Mouse (Mus musculus): Measurements from ENCODE around the gene Glyctk. TPM values are rescaled to one million over a fixed set of nuclear protein-coding genes. Genes with fewer than 3 reads are reported as not detected.
A peak's percentile ranks its signal among the peaks of the same experiment; 100 is the strongest.

The Glyctk gene
- total RNA-seq, 1 experiment = 3.2 TPM

DNA sequence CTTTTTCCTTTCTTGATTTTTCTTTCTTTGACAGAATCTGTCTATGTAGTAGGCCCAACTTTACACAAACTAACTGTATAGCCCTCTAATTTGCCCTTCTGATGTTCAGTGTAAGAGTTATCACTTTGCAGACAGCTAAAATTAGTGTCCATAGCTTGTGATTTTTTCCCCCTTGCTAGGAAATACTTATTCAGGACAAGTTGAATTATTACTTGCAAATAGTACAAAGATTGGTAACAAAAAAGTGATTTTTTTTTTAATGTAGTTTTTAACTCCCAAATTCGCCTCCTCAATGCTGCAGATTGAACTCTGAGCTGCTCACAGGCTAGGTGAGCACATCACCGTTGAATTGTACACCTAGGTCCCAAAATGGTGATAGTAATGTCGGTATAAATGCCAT, 22.0 kb upstream of the Glyctk start:
- peaks cover 6 to 7% of the 10 kb centered on the region in 2 experiments; a peak in 3 of 4 replicates for H3K4me1 ChIP-seq (ENCODE audit: control insufficient read depth in 2 of 2, insufficient read depth in 2 of 2, low read length in 2 of 2, poor library complexity in 1 of 2)
- TF ChIP-seq CHD2 (IDR thresholded peaks at IDR 0.05; ENCODE audit: low read depth, low read length) (peak; percentile 26; the same call in 1 of the 2 replicates), HCFC1 (IDR thresholded peaks at IDR 0.05; ENCODE audit: borderline replicate concordance, insufficient read depth, low read length) (no peak), MAFK (IDR thresholded peaks at IDR 0.05; ENCODE audit: insufficient read depth, low read depth, low read length) (no peak), ZNF384 (IDR thresholded peaks at IDR 0.05; ENCODE audit: low read depth, low read length) (peak; percentile 62)
- H3K9ac ChIP-seq (ENCODE audit: insufficient read depth, low read depth, low read length, poor library complexity, severe bottlenecking) = no peak overlapping the region
- in situ Hi-C loops (cut with MboI; ENCODE audit: low sequenced_read_pairs in 2 of 2, unreplicated experiment in 2 of 2) = no loop called here
- H3K27ac ChIP-seq (ENCODE audit: insufficient read depth, low read depth, low read length, poor library complexity, severe bottlenecking) = peak overlapping the region; percentile 58; the same call in 1 of the 2 replicates
- peak overlapping the region in 1 of 2 experiments; percentile 8; a peak in 1 of 4 replicates for H3K4me3 ChIP-seq (ENCODE audit: insufficient read depth in 1 of 2, low read depth in 1 of 2, low read length in 2 of 2, poor library complexity in 1 of 2, severe bottlenecking in 1 of 2)
- no peaks in the 10 kb centered on the region for H3K9me3 ChIP-seq (ENCODE audit: control insufficient read depth, insufficient read depth, low read depth, low read length)
- no peak for DNase-seq (ENCODE audit: low read depth, low spot score)
- H3K36me3 ChIP-seq (ENCODE audit: control insufficient read depth, insufficient read depth, low read length, poor library complexity, severe bottlenecking) = peaks cover 52% of the 10 kb centered on the region

DNA sequence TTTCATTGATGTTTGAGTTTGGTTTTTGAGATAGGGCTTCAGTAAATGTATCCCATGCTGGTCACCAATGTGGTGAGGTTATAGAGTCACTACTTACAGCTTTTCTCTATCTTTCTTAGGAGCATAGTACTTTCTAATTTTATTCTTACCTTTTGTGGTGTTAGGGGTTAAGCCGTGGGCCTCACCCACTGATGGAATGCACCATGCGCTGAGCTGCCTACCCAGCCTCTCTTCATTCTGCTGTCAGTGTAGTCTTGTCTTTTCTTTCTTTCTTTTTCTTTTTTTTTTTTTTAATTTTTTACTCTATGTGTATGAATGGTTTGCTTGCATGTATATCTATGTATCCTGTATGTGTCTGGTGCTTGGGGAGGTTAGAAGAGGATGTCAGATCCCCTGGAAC, 21.5 kb upstream of the Glyctk start:
- no peak overlapping the region for H3K9ac ChIP-seq (ENCODE audit: insufficient read depth, low read depth, low read length, poor library complexity, severe bottlenecking)
- DNase-seq (ENCODE audit: low read depth, low spot score) = no peak
- H3K27ac ChIP-seq (ENCODE audit: insufficient read depth, low read depth, low read length, poor library complexity, severe bottlenecking) = peak overlapping the region; percentile 58; the same call in 1 of the 2 replicates
- TF ChIP-seq ZNF384 (IDR thresholded peaks at IDR 0.05; ENCODE audit: low read depth, low read length) (no peak; the same call in 1 of the 2 replicates), HCFC1 (IDR thresholded peaks at IDR 0.05; ENCODE audit: borderline replicate concordance, insufficient read depth, low read length) (no peak), ZC3H11A (IDR thresholded peaks at IDR 0.05; ENCODE audit: borderline replicate concordance, low read depth, low read length) (no peak), MAFK (IDR thresholded peaks at IDR 0.05; ENCODE audit: insufficient read depth, low read depth, low read length) (no peak), CHD2 (IDR thresholded peaks at IDR 0.05; ENCODE audit: low read depth, low read length) (no peak)
- peak overlapping the region in 1 of 2 experiments; percentile 8; a peak in 1 of 4 replicates for H3K4me3 ChIP-seq (ENCODE audit: insufficient read depth in 1 of 2, low read depth in 1 of 2, low read length in 2 of 2, poor library complexity in 1 of 2, severe bottlenecking in 1 of 2)
- in situ Hi-C loops (cut with MboI; ENCODE audit: low sequenced_read_pairs in 2 of 2, unreplicated experiment in 2 of 2) = no loop called here
- peaks cover 49% of the 10 kb centered on the region for H3K36me3 ChIP-seq (ENCODE audit: control insufficient read depth, insufficient read depth, low read length, poor library complexity, severe bottlenecking)
- H3K9me3 ChIP-seq (ENCODE audit: control insufficient read depth, insufficient read depth, low read depth, low read length) = no peaks in the 10 kb centered on the region
- H3K4me1 ChIP-seq (ENCODE audit: control insufficient read depth in 2 of 2, insufficient read depth in 2 of 2, low read length in 2 of 2, poor library complexity in 1 of 2) = peaks cover 6 to 9% of the 10 kb centered on the region in 2 experiments; a peak in 3 of 4 replicates

DNA sequence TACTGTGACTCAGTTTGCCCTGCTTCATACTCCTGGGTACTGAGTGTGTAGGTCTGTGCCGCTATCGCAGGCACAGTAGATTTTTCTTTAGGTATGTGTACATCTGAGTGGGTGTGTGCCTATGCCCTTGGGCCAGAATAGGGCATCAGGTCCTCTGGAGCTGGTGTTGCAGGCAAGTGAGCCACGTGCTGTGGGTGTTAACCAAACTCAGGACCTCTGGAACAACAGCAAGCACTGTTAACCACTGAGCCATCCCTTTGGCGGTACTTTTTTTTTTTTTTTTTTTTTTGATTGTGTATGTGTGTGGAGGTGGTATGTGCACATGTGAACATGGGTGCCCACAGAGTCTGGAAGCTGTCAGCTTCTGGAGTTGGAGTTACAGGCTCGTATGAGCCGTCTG, 19.9 kb upstream of the Glyctk start:
- in situ Hi-C loops (cut with MboI; ENCODE audit: low sequenced_read_pairs in 2 of 2, unreplicated experiment in 2 of 2) = no loop called here
- Histone ChIP-seq H3K4me3 (ENCODE audit: insufficient read depth in 1 of 2, low read depth in 1 of 2, low read length in 2 of 2, poor library complexity in 1 of 2, severe bottlenecking in 1 of 2) (no peak overlapping the region; a peak in 1 of 4 replicates), H3K4me1 (ENCODE audit: control insufficient read depth in 2 of 2, insufficient read depth in 2 of 2, low read length in 2 of 2, poor library complexity in 1 of 2) (peaks cover 8 to 9% of the 10 kb centered on the region in 2 experiments), H3K36me3 (ENCODE audit: control insufficient read depth, insufficient read depth, low read length, poor library complexity, severe bottlenecking) (peaks cover 38% of the 10 kb centered on the region), H3K9ac (ENCODE audit: insufficient read depth, low read depth, low read length, poor library complexity, severe bottlenecking) (peak overlapping the region; percentile 31; the same call in 1 of the 2 replicates), H3K27ac (ENCODE audit: insufficient read depth, low read depth, low read length, poor library complexity, severe bottlenecking) (peak overlapping the region; percentile 43; the same call in 1 of the 2 replicates), H3K9me3 (ENCODE audit: control insufficient read depth, insufficient read depth, low read depth, low read length) (no peaks in the 10 kb centered on the region)
- no peak for TF ChIP-seq ZC3H11A (IDR thresholded peaks at IDR 0.05; ENCODE audit: borderline replicate concordance, low read depth, low read length)
- peak; percentile 78 for TF ChIP-seq ZNF384 (IDR thresholded peaks at IDR 0.05; ENCODE audit: low read depth, low read length)
- no peak for TF ChIP-seq HCFC1 (IDR thresholded peaks at IDR 0.05; ENCODE audit: borderline replicate concordance, insufficient read depth, low read length)
- no peak for DNase-seq (ENCODE audit: low read depth, low spot score)

DNA sequence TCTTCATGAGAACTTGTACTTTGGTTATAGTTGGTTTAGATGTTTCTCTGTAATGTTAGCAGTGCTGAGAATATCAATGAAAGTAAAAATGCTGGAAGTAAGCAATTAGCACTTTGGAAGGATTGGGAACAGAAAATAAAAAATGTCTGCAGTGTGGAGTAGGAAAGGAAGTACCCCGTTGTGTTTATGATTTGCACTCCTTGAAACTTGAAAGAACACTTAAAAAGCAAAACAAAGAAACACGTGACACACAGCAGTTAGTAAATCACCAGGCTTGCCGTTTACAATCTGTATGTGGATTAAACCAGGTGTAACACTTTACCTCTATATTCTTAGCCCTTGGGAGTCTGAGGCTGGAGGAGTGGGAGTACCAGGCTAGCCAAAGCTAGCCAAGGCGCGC, 18.8 kb upstream of the Glyctk start:
- H3K4me1 ChIP-seq (ENCODE audit: control insufficient read depth in 2 of 2, insufficient read depth in 2 of 2, low read length in 2 of 2, poor library complexity in 1 of 2) = peaks cover 9 to 11% of the 10 kb centered on the region in 2 experiments
- peak overlapping the region; percentile 60; the same call in 1 of the 2 replicates for H3K27ac ChIP-seq (ENCODE audit: insufficient read depth, low read depth, low read length, poor library complexity, severe bottlenecking)
- in situ Hi-C loops (cut with MboI; ENCODE audit: low sequenced_read_pairs in 2 of 2, unreplicated experiment in 2 of 2) = no loop called here
- no peak for TF ChIP-seq ZNF384 (IDR thresholded peaks at IDR 0.05; ENCODE audit: low read depth, low read length)
- no peak for TF ChIP-seq ZC3H11A (IDR thresholded peaks at IDR 0.05; ENCODE audit: borderline replicate concordance, low read depth, low read length)
- no peak for TF ChIP-seq HCFC1 (IDR thresholded peaks at IDR 0.05; ENCODE audit: borderline replicate concordance, insufficient read depth, low read length)
- TF ChIP-seq MAFK (IDR thresholded peaks at IDR 0.05; ENCODE audit: insufficient read depth, low read depth, low read length) = no peak
- TF ChIP-seq CHD2 (IDR thresholded peaks at IDR 0.05; ENCODE audit: low read depth, low read length) = no peak
- no peak overlapping the region for H3K9ac ChIP-seq (ENCODE audit: insufficient read depth, low read depth, low read length, poor library complexity, severe bottlenecking)
- DNase-seq (ENCODE audit: low read depth, low spot score) = no peak
- H3K9me3 ChIP-seq (ENCODE audit: control insufficient read depth, insufficient read depth, low read depth, low read length) = no peaks in the 10 kb centered on the region
- no peak overlapping the region for H3K4me3 ChIP-seq (ENCODE audit: insufficient read depth in 1 of 2, low read depth in 1 of 2, low read length in 2 of 2, poor library complexity in 1 of 2, severe bottlenecking in 1 of 2)
- peaks cover 33% of the 10 kb centered on the region for H3K36me3 ChIP-seq (ENCODE audit: control insufficient read depth, insufficient read depth, low read length, poor library complexity, severe bottlenecking)

All from ES-E14 (cell line).